Mouse (Mus musculus) heart, embryonic 10.5 days (tissue): Measurements from ENCODE around the gene Ptma. TPM values are rescaled to one million over a fixed set of nuclear protein-coding genes. Genes with fewer than 3 reads are reported as not detected.

Experiments used
- polyA plus RNA-seq: library from polyadenylated mRNA; unstranded; fragments of >200 nt; fragmentation: Nextera tagmentation; extraction: Ambion mirVana; gene quantifications from 2 replicates; pipeline ENCODE4 v1.2.1, GENCODE M21; 2016

Gene Ptma
- polyA plus RNA-seq, 1 experiment from 2014 or later, result 1,650 TPM

Other genes starting within 250 kb of the Ptma start
- 6.6 and 8.1 TPM in 2 replicates for gene B3gnt7, start 223.9 kb upstream of the Ptma start, polyA plus RNA-seq
- gene Ncl, start 167.3 kb upstream of the Ptma start, polyA plus RNA-seq, result 345 and 518 TPM in 2 replicates
- gene Nmur1, start 100.5 kb upstream of the Ptma start, polyA plus RNA-seq, result 0.10 TPM in 1 of 2 replicates, not detected in the other
- not detected in 2 replicates for gene Tex44, start 100.4 kb upstream of the Ptma start, polyA plus RNA-seq
- gene Pde6d, start 55.9 kb downstream of the Ptma start, polyA plus RNA-seq, result 69.7 and 73.6 TPM in 2 replicates
- gene Cops7b, start 56.2 kb downstream of the Ptma start, polyA plus RNA-seq, result 41.3 and 45.9 TPM in 2 replicates
- 0.37 and 0.38 TPM in 2 replicates for gene Nppc, start 143.8 kb downstream of the Ptma start, polyA plus RNA-seq
- gene Dis3l2, start 177.1 kb downstream of the Ptma start, polyA plus RNA-seq, result 20.6 and 23.2 TPM in 2 replicates